Mouse (Mus musculus) hematopoietic stem cell, adult 5-6 weeks (primary cell): ENCODE data around the gene Rimbp2. TPM values are rescaled to one million over a fixed set of nuclear protein-coding genes. Genes with fewer than 3 reads are reported as not detected.

Source experiments
- ATAC-seq, 2 experiments: fragments of 125-278 bp in 1 of 2; replicated peaks in 1 of 2; 2 replicates each; pipeline ENCODE4 v1.8.0; 2016 to 2017; ENCODE audit warnings: inconsistent platforms in 2 of 2, mild to moderate bottlenecking in 2 of 2, moderate number of reproducible peaks in 2 of 2, low read depth in 1 of 2, moderate TSS enrichment in 1 of 2; ENCODE audit not compliant: low FRiP score in 2 of 2, poor library complexity in 2 of 2, severe bottlenecking in 2 of 2, insufficient read depth in 1 of 2, low TSS enrichment in 1 of 2
- total RNA-seq: library from RNA; stranded (forward); fragments of 172-1452, 232-1000 nt; gene quantifications from 2 replicates; pipeline ENCODE4 v1.2.3, GENCODE M21; 2017

The Rimbp2 gene
- total RNA-seq, 1 experiment from 2014 or later: not detected

DNA sequence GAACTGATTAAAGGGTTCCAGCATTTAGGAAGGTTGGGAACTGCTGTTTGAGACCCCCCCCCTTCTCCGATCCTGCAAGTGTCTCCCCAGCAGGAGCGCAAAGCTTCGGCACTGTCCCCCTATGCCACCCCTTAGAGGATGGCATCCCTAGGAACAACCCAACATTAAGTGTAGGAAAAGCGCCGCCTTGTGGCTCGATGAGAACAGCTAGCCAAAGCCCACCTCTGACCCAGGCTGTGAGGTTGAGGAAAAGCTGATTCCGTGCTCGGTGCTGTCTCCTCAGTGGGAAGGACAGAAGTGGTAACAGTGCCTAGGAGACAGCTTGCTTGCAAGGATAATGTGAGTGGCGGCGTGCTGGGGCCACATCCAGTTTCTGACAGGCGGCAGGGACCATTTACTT lies 140.2 kb downstream of the Rimbp2 start:
- ATAC-seq: no peak

DNA sequence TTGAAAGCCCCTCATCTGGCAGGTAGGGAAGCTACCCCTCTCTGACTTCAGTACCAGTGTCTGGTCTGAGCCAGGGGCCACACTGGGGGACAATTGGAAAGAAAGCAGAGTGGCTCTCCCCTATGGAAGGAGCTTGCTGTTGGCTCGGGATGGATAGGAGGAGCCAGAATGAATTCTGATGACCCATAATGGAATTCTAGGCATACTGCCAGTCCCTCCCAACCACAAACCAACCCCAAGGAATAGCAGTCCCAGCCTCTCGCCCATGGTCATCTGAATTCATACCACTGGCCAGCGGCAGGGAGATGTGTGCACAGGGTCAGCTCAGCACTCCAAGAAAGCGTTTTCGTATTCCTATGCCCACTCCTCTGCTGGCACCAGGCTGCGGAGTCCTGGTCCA lies 141.9 kb downstream of the Rimbp2 start:
- ATAC-seq: no peak

DNA sequence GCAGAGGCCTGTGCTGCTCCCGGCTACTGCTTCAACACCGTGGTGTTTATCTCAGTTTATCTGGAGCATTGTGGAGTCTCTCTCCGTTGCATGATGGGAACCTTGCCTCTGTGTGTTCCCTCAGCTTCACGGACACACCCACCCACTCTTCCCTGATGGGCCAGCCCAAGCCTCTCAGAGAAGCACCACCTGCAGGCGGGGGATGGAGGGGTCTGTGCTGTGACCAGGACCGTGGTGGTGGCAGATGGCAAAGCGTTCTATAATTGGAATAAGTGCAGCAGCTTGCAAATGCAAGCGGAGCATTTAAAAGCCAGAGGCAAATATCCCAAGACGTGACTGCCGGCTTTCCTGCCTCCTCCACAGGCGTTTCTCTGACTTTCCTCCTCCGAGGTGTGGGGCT lies 143.3 kb downstream of the Rimbp2 start:
- no peak for ATAC-seq

- ATAC-seq: 0 out of 4 replicates have a peak, but pooled peaks of 1 of the 2 experiments have one; percentile 37
Measured at GRCm38 (mm10) chr5:128809406-128809805, 143.9 kb downstream of the Rimbp2 start.

DNA sequence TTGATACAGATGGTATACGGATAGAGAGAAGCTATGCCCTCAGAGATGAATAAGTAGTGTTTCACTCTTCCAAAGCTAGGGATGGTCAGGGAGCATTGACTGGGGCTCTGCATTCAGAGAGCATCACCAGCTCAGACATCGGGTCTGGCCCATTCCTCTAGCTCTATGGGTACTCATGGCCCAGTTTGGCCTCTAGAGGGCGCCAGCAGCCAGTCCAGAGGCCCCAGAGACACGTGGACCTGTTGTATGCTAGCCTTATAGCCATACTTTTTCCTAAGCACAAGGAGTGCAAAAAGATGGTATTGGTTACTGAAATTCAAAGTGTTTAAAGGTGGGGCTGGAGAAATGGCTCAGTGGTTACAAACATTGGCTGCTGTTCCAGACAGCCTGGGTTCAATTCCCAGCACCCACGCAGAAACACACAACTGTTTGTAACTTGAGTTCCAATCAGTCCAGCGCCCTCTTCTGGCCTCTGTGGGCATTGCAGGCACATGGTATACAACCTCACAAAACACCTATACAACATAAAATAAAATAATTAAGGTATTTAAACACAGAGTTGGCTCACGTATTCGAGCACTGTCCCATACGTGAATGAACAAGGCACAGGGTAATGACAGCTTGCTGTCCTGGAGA lies 144.6 kb downstream of the Rimbp2 start:
- no peak for ATAC-seq

DNA sequence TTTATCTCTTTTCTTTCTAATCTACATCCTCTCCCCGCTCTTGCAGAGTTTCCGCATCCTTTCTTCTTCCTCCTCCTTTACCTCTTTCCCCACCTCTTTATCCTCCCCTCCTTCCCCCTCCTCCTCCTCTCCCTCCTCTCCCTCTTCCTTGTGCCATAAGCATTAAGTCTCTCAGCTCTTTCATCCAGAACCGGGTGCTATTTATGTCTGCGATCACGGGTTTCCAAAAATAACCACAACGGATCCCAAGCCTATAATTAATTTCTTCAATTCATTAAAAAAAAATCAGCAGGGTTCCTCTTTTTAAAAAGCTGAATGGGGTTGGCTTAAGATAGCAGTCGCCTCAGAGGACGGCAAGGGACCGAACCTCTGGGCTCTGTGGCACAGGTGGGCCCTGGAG lies 145.9 kb downstream of the Rimbp2 start:
- no peak for ATAC-seq

- ATAC-seq: no peak
Measured at GRCm38 (mm10) chr5:128806296-128806998, 146.8 kb downstream of the Rimbp2 start.

GRCm38 (mm10) chr5:128805092-128805491 lies 148.2 kb downstream of the Rimbp2 start:
- no peak for ATAC-seq

GRCm38 (mm10) chr5:128800592-128800991 lies 152.7 kb downstream of the Rimbp2 start:
- no peak for ATAC-seq

DNA sequence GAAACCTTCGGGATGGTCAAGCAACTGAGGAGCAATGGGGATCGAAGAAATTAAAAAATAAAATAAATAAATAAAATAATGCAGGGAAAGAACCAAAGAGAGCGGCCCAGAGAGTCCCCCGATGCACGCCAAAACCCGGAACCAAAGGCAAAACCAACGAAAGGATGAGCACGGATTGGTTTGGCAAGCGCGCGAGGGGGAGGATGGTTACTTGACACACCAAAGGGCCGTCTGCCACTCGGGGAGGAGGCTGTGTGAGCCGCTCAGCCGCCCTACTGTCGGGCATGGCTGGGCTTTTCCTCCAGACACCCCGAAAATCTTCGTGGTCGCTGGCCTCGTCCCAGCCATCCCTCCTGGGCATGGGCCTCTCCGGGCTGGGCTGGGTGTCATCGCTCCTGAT lies 171.7 kb downstream of the Rimbp2 start:
- ATAC-seq: no peak

GRCm38 (mm10) chr5:128776386-128776785 lies 176.9 kb downstream of the Rimbp2 start:
- no peak for ATAC-seq

DNA sequence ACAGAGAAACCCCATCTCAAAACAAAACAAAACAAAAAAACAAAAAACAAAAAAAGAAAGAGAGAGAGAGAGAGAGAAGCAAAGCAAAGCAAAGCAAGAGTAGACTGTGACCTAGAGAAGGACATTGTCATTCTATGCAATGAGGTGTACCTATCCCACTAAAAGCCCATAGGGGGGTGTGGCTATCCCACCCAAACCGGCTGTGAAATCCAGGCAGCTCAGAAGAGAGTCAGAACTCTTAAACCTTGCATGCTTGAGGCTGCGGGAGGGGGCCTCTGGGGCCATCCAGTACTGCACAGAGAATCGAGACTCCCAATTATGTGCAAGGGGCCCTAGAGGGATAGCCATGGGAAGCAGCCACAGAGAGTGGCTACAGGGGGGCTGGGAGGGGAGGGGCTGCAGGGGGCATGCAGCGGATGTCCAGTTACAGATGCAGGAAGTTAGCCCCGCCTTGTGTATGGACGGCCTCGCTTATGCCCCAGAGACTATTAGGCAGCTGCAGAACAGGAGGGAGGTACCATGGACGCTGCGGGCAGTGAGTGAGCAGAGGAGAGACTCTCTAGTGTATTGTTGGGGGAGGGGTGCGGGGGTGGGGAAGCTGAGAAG lies 184.2 kb downstream of the Rimbp2 start:
- ATAC-seq: no peak

- ATAC-seq: no peak
Measured at GRCm38 (mm10) chr5:128761118-128761517, 192.2 kb downstream of the Rimbp2 start.

DNA sequence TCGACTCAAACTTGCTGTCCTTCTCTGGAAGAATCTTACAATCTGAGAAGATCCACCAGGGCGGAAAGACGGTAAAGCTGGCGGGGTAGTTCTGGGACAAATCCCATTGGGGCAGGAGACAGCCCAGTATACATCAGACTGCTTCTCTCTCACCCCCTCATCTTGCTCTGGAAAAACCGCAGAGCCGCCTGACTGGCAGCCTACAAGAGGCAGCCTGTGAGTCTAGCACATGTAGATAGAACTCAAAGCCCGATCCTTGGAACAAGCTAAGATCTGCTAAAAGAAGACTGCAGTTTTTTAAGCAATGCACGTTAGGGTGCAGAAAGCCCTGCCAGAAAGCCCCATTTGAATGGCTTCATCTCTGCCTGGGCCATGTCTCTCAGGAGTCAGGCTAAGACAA lies 207.0 kb downstream of the Rimbp2 start:
- ATAC-seq: no peak

DNA sequence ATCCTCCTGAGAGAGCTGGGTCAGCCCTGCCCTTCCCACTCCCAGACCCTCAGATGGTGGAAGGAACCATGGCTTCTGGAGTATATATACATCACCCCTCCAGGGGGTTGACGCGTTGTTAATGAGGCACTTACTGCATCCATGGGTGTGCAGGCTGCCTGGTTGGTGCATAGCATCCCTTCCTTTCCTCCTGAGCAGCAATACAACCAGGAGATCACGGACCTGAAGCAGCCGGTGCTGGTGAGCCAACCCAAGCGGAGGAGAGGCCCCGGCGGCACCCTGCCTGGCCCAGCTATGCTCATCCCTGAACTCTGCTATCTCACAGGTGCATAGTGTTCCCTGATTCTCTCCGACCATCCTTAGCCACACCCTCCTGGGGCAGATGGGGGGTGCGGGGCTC lies 208.1 kb downstream of the Rimbp2 start:
- no peak for ATAC-seq

GRCm38 (mm10) chr5:128744351-128744750 lies 208.9 kb downstream of the Rimbp2 start:
- no peak for ATAC-seq

DNA sequence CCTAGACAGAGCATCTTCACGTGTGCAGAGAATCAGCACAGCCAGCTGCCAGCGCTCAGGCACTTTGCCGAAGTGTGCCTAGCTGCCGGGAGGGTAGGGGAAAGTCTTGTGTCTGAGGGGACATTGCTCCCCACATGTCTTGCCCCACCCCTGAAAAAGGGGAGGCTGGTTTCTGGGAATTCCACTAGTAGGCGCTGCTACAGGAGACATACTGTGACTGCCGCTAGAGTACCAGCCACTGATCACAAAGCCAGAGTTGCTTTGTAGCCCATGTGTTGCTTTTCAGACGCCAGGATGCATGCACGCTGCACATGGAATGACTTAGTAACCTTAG lies 213.5 kb downstream of the Rimbp2 start:
- no peak for ATAC-seq

- no peak for ATAC-seq
Measured at GRCm38 (mm10) chr5:128739168-128739837, 214.0 kb downstream of the Rimbp2 start.
